Mouse (Mus musculus) embryonic fibroblast, embryonic 13.5 days (primary cell): Measurements from ENCODE around the gene Bsn. TPM values are rescaled to one million over a fixed set of nuclear protein-coding genes. Genes with fewer than 3 reads are reported as not detected.

Source experiments
- H3K27ac ChIP-seq: 2 replicates; pipeline ENCODE4 v1.5.1; 2012; ENCODE audit warnings: low read length, control low read depth, inconsistent platforms; ENCODE audit not compliant: insufficient read depth
- H3K4me1 ChIP-seq: 2 replicates; pipeline ENCODE4 v1.6.1; 2011; ENCODE audit warnings: low read length; ENCODE audit not compliant: control insufficient read depth, insufficient read depth
- H3K4me3 ChIP-seq: 2 replicates; pipeline ENCODE4 v1.5.1; 2011; ENCODE audit warnings: mild to moderate bottlenecking, control low read depth, low read length; ENCODE audit not compliant: insufficient read depth
- CTCF ChIP-seq: IDR thresholded peaks from 2 replicates; pipeline ENCODE4 v1.5.1; 2011; ENCODE audit warnings: mild to moderate bottlenecking, control low read depth, low read length, moderate library complexity, borderline replicate concordance; ENCODE audit not compliant: insufficient read depth
- POLR2A ChIP-seq: IDR thresholded peaks from 2 replicates; pipeline ENCODE4 v1.6.1; 2011; ENCODE audit warnings: low read depth, mild to moderate bottlenecking, control low read depth, low read length, moderate library complexity
- polyA plus RNA-seq: library from polyadenylated mRNA; stranded (reverse); fragments of >200 nt; gene quantifications from 2 replicates; pipeline ENCODE4 v1.2.4, GENCODE M21; 2011; ENCODE audit warnings: low read depth; ENCODE audit not compliant: missing spikeins, insufficient read length

Gene Bsn
- 0.08 and 0.25 TPM in 2 replicates for polyA plus RNA-seq

GRCm38 (mm10) chr9:108189787-108190679, at the start of gene Bsn:
Gene Bsn (minus strand): TSS chr9:108190384.
- H3K4me3 ChIP-seq, result peak within 1 kb of the TSS; percentile 22
- H3K27ac ChIP-seq, result no peak within 1 kb of the TSS
- TF ChIP-seq POLR2A (no peak), CTCF (no peak)

DNA sequence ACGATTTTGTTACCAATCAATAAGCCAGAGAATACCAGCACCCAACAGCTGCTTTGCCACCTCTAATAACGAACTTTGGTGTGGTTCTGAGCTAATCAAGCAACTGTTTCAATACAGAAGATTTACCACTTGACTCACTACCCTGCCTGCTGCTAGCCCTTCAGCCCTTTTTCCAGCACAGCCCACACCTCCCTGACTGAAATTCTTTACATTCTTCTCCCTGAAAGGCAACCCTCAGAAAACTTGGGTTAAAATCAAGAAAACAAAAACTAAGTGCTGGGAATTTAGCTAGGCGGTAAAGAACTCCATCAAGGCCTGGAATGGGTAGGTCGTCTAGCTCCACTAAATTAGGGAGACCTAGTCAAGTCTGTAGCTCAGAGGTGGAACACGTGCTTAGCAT, 49.8 kb upstream of the Bsn start:
- TF ChIP-seq POLR2A (no peak), CTCF (no peak)
- Histone ChIP-seq H3K4me1 (peaks cover 9% of the 10 kb centered on the region), H3K27ac (peak overlapping the region; percentile 92), H3K4me3 (no peak overlapping the region)

More at GRCm38 (mm10) chr9:108189787-108190679, at the start of gene Bsn:
- no peaks in the 10 kb centered on the region for H3K4me1 ChIP-seq

GRCm38 (mm10) chr9:108238831-108239230, 48.6 kb upstream of the Bsn start:
- no peak for TF ChIP-seq CTCF
- no peak for TF ChIP-seq POLR2A
- Histone ChIP-seq H3K4me3 (no peak overlapping the region), H3K4me1 (peaks cover 9% of the 10 kb centered on the region), H3K27ac (peak overlapping the region; percentile 69; the same call in 1 of the 2 replicates)

DNA sequence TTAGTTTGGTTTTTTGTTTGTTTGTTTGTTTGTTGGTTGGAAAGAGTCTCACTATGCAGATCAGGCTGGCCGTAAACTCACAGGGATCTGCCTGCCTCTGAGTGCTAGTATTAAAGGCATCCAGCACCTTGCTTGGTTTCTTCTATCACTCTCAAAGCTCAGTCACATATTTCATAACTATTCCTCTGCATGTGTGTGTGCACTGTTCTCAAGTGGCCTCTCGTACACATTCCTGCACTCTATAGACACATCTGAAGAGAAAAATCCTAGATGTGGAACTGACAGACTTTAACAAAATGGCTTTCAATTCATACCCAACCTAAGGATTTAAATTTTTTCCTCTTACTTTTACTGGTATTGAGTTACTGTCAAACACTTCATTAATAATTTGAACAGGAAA, 48.2 kb upstream of the Bsn start:
- Histone ChIP-seq H3K27ac (peak overlapping the region; percentile 20; the same call in 1 of the 2 replicates), H3K4me3 (no peak overlapping the region), H3K4me1 (peaks cover 9% of the 10 kb centered on the region)
- TF ChIP-seq POLR2A, result no peak
- no peak for TF ChIP-seq CTCF

- Histone ChIP-seq H3K27ac (no peak overlapping the region), H3K4me3 (no peak overlapping the region), H3K4me1 (peaks cover 3% of the 10 kb centered on the region)
- TF ChIP-seq POLR2A, result no peak
- TF ChIP-seq CTCF, result no peak
These were observed 44.5 kb upstream of the Bsn start for GRCm38 (mm10) chr9:108234682-108235081.

GRCm38 (mm10) chr9:108232908-108233307, 42.7 kb upstream of the Bsn start:
- TF ChIP-seq POLR2A, result no peak
- TF ChIP-seq CTCF, result no peak
- H3K4me1 ChIP-seq, result no peaks in the 10 kb centered on the region

DNA sequence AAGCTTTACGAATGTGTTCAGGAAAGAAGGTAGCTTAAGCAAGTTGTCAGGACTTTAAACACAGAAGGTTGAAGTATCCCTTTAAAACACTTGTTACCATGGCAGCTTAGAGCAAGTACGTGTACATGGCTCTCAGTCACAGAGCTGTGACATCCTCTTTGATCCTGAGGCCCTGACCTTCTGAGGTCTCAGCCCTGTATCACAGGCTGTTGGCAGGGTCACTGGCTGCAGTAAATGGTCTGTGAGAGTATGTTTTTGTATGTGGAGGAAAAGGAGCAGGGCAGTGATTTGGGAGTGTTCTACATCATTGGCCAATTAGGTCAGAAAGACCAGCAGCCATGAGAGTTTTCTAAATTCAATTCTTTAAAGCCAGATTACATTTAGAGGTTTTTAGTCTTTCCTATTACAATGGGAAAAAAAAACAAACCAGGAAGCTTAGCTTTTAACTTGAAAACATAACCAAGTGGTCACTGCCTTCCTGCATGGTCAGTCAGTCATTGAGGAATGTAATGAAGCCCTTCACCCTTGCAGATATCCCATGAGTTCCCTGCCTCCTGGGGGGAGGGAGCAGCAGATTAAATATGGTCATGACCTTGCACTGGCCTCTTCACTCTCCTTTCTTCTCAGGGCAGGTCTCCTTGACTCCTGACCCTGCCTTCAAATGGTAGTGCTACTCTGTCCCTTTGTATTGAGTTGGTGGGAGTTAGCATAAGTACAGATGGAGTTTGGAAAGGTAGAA, 37.9 kb upstream of the Bsn start:
- Histone ChIP-seq H3K27ac (no peak overlapping the region), H3K4me1 (no peaks in the 10 kb centered on the region)
- TF ChIP-seq CTCF (no peak), POLR2A (no peak)

More at GRCm38 (mm10) chr9:108232908-108233307, 42.7 kb upstream of the Bsn start:
- Histone ChIP-seq H3K4me3 (no peak overlapping the region), H3K27ac (no peak overlapping the region)

GRCm38 (mm10) chr9:108225166-108225565, 35.0 kb upstream of the Bsn start:
- TF ChIP-seq POLR2A, result no peak

More for the DNA sequence above, 37.9 kb upstream of the Bsn start:
- no peak overlapping the region for H3K4me3 ChIP-seq

DNA sequence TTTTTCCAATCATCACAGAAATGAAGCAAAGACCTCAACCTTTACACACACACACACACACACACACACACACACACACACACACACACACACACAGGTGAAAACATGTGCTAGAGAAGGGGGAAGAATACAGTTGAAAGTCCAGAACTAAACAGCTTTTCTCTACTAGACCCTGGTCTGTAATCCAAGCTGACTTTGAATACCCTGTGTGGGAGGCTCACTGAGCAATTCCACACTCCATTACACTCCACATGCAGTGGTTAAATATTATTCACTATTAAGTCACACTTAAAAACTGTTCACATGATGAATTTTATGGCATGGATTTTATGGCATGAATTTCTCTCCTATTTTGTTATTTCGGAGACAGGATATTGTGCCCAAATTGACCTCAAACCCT, 33.4 kb upstream of the Bsn start:
- TF ChIP-seq POLR2A, result no peak
- H3K4me1 ChIP-seq, result peaks cover 4% of the 10 kb centered on the region; the same call in 1 of the 2 replicates
- peak overlapping the region; percentile 44; the same call in 1 of the 2 replicates for H3K27ac ChIP-seq
- no peak overlapping the region for H3K4me3 ChIP-seq

More at GRCm38 (mm10) chr9:108225166-108225565, 35.0 kb upstream of the Bsn start:
- Histone ChIP-seq H3K4me1 (peaks cover 4% of the 10 kb centered on the region; the same call in 1 of the 2 replicates), H3K27ac (no peak overlapping the region), H3K4me3 (no peak overlapping the region)

GRCm38 (mm10) chr9:108221566-108221965, 31.4 kb upstream of the Bsn start:
- no peak overlapping the region for H3K4me3 ChIP-seq
- no peak overlapping the region for H3K27ac ChIP-seq
- H3K4me1 ChIP-seq, result peaks cover 4% of the 10 kb centered on the region; the same call in 1 of the 2 replicates
- no peak for TF ChIP-seq CTCF
- TF ChIP-seq POLR2A, result no peak
